25 mouse cellular contexts compared by ENCODE assay signal in genomic region chr11:70502018-70502417, GRCm38 (mm10). TPM values are rescaled to one million over a fixed set of nuclear protein-coding genes. Genes with fewer than 3 reads are reported as not detected.
"Had no signal": no experiment of that assay in that cellular context is flagged by ENCODE, and none has a peak within 500 bp of the region (broad histone marks: within the 10 kb centered on the region; RNA-seq: fewer than 3 reads in every experiment).

No protein-coding gene starts in this region.

- DNase-seq: liver, embryonic 13.5 days; lung, adult 18-20 months; lung, embryonic 14.5 days; lung, postnatal 10 days; lung, postnatal 4 days; midbrain, embryonic 14.5 days; retina, postnatal 1 day; right cerebral cortex, adult 18-20 months; right cerebral cortex, postnatal 14 days; spleen, adult 18-20 months; thymus, adult 18-20 months; thymus, postnatal 14 days; thymus, postnatal 36 days had no signal

- H3K4me3 ChIP-seq: liver, embryonic 13.5 days; liver, embryonic 15.5 days; midbrain, embryonic 10.5 days; midbrain, embryonic 12.5 days; myocyte; neural tube, embryonic 13.5 days; neural tube, embryonic 15.5 days had no signal

- H3K36me3 ChIP-seq: liver, embryonic 13.5 days; liver, embryonic 15.5 days; midbrain, embryonic 10.5 days; midbrain, embryonic 12.5 days; neural tube, embryonic 13.5 days; neural tube, embryonic 15.5 days had no signal

- ATAC-seq: midbrain, embryonic 16.5 days had no signal

- H3K9me3 ChIP-seq: liver, embryonic 13.5 days; liver, embryonic 15.5 days; midbrain, embryonic 10.5 days; midbrain, embryonic 12.5 days; neural tube, embryonic 13.5 days; neural tube, embryonic 15.5 days had no signal

- H3K4me1 ChIP-seq: midbrain, embryonic 10.5 days; midbrain, embryonic 12.5 days; neural tube, embryonic 13.5 days; neural tube, embryonic 15.5 days had no signal

- H3K4me2 ChIP-seq: liver, embryonic 13.5 days; liver, embryonic 15.5 days; lung, embryonic 14.5 days; midbrain, embryonic 12.5 days; neural tube, embryonic 13.5 days; neural tube, embryonic 15.5 days had no signal

- H3K9ac ChIP-seq: liver, embryonic 13.5 days; liver, embryonic 15.5 days; lung, embryonic 14.5 days; midbrain, embryonic 12.5 days; neural tube, embryonic 13.5 days; neural tube, embryonic 15.5 days had no signal

- H3K27me3 ChIP-seq: liver, embryonic 13.5 days; neural tube, embryonic 13.5 days had no signal

- H3K27ac ChIP-seq: liver, embryonic 13.5 days; liver, embryonic 15.5 days; midbrain, embryonic 10.5 days; midbrain, embryonic 12.5 days; neural tube, embryonic 13.5 days; neural tube, embryonic 15.5 days had no signal

RNA-seq across cellular contexts. Expression of gene Tm4sf5, which starts 3.0 kb away (rescaled TPM):
- polyA plus RNA-seq: midbrain, embryonic 10.5 days; myocyte; neural tube, embryonic 11.5 days had no signal

RNA-seq across cellular contexts. Expression of gene Vmo1, which starts 12.4 kb away (rescaled TPM):
- polyA plus RNA-seq: midbrain, embryonic 10.5 days; midbrain, embryonic 12.5 days; midbrain, embryonic 14.5 days; midbrain, embryonic 16.5 days; myocyte; neural tube, embryonic 11.5 days had no signal

RNA-seq across cellular contexts. Expression of gene Gltpd2, which starts 17.0 kb away (rescaled TPM):
- polyA plus RNA-seq: midbrain, embryonic 12.5 days; midbrain, embryonic 16.5 days; myocyte; neural tube, embryonic 11.5 days; thymus, postnatal 0 days had no signal

RNA-seq across cellular contexts. Expression of gene Gm40193, which starts 30.7 kb away (rescaled TPM):
- polyA plus RNA-seq: liver, embryonic 13.5 days; liver, embryonic 15.5 days; lung, embryonic 14.5 days; lung, embryonic 16.5 days; midbrain, embryonic 10.5 days; midbrain, embryonic 12.5 days; midbrain, embryonic 14.5 days; midbrain, embryonic 16.5 days; myocyte; neural tube, embryonic 11.5 days; neural tube, embryonic 13.5 days; neural tube, embryonic 15.5 days; stomach, embryonic 14.5 days; stomach, embryonic 16.5 days; thymus, postnatal 0 days had no signal
